Mouse (Mus musculus) urinary bladder, adult 18-20 months (tissue): ENCODE data around the gene Ifnl3.

ENCODE experiments used
- DNase-seq, 2 experiments: peaks; one replicate each; pipeline ENCODE4 v3.0.0; 2022; ENCODE audit warnings: low spot score in 2 of 2, mixed read lengths in 2 of 2

Ifnl3 gene

DNA sequence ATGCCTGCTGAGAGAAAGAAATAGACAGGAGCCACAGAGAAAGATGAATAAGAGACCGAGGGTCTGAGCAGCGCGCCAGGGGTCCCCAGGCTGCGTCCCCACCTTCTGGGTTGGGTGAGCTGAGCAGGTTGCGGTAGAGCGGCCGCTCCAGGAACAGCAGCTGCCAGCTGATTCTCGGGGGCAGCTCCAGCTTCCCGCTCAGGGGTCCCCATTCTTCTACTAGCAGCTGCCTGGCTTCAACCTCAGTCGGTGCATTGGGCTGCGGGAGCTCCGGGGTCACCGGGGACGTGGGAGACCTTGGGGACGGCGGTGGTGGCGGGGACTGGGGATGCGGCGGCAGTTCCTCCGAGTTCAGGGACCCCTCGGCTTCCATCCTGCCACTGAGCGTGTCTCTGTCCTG, 24.0 kb downstream of the Ifnl3 start:
- no peak for DNase-seq

DNA sequence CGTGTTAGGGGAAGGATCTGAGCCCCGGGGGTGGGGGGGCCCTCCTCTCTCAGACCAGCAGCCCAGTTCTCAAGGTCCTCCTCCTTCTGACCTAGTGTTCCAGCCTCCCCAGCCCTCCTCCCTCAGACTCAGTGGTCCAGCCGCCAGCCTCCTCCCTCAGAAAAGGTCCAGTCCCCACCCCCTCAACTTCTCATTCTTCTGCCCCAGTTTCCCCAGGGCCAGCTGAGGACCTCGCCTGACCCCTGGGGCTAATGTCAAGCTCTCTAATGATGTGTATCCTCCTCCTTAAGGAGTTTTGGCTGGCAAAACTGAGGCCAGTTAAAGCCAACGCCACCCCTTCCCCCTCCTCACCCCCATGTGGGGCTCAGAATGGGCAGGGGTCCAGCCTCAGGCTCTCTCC, 24.5 kb downstream of the Ifnl3 start, which contains the start of gene Nccrp1:
Gene Nccrp1, minus strand, starts transcription at position 101 of the 400 bp plus-strand sequence.
- DNase-seq, result no peak

DNA sequence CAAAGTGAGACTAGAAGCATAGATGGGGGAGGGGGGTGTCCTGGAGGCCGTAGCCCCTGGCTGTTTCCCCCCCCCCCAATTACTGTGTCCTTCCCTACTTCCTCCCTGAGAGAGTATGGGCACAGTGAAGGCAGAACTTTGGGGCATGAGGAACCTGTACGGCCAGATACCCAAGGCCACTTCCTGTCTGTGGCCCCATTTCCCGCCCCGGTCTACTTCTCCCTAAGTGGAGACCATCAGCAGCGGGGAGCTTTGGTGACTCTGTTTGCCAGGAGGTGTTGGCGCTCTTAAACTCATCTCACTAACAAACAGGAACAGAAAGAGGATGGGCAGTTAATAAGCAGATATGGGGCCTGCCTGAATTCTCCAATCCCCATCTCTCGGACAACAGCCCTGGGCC, 25.0 kb downstream of the Ifnl3 start:
- no peak for DNase-seq

DNA sequence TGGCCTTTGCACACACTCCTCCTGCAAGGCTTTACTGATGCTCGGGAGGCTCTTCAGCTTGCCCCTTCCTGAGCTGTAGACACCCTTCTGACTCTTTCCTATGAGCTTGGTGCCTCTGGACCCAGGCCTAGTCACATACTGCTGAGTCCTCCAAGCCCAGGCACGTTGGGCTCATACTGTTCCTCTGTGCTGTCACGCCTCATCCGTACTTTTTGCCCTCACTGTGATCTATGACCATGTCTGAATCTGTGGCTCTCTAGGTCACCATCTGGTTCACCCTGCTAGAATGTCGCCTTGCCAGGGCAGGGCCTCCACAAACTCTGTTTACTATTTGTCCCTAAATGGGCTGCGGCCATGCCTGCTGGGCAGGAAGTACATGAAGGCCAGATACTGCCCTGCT, 30.4 kb downstream of the Ifnl3 start:
- DNase-seq, result peak in 1 of 2 experiments; percentile 73

DNA sequence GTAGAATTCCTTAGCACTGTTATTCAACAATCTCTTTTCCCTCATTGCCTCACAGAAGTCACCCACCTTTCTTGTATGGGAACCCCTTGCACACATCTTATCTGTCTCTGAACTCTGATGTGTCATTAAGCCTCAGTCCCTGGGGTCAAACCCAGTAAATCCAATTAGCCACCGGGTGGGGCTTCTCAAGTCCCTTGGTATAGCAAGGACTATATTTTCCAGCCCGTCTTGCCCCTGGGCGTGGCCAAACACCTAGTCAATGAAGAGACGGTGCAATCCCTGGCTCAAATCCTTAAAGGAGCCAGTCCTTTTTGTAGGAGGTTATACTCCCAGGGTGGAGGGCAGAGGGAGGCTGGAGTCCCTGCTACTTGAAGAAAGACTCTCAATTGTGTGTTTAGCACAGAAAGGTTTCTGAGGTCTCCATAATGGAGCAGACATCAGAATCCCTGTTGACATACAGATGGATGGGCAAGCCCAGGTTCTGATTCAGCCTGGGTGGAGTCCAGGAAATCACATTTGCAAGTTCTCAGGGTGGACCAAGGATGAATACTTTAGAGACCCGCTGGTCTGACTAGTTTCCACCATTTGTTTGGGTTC, 33.4 kb downstream of the Ifnl3 start:
- no peak for DNase-seq

DNA sequence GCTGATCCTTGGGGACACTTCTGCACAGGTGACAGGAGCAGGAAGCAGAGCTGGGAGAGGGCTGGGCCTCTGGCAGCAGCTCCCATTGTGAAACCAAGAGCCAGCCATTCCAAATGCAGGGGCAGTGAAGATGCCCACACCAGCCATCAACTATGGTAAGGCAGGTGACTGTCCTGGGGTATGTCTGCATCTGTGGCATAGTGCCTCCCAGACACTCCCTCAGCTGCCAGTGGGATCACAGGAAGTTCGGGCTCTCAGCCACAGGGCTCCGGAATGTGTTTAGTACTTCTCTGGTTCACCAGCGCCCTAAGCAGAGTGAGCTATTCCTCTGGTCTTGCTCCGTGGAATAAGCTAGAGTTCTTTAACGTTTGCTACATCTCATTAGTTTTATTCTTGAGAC, 34.4 kb downstream of the Ifnl3 start:
- DNase-seq, result no peak

DNA sequence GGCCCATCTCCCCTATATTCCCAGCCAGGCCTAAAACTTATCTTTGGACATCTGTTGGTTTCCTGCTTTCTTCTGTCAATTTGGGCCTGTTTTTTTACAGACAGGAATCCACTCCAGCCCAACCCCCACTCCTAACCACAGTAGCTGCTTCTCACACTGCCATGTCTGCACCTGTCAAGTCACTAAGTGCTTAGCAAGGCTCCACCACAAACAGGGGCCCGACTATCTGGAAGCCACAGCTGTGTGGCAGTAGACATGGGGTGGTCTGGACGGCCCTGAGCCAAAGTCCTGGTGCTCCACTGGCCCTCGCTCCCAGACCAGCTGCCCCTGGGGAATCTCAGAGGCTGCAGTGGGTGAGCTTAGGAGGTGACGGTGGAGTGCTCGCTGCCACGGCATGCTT, 35.1 kb downstream of the Ifnl3 start:
- no peak for DNase-seq

DNA sequence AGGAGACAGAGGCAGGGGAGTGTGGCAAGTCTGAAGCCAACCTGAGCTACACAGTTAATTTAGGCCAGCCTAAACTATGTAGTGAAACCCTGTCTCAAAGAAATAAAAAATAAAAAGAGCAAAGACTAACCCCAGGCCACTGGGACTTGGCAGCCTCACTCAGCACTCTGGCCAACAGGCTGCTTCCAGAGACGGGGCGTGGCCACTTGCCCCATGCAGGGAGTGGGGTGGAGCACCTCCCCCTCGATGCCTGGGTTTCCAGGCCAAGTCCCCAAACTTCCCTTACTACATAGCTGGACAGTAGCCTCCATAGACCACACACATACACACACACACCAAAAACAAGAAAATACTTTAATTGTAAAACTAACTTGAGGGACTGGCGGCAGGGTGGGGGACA, 35.9 kb downstream of the Ifnl3 start:
- peak in 1 of 2 experiments; percentile 44 for DNase-seq

DNA sequence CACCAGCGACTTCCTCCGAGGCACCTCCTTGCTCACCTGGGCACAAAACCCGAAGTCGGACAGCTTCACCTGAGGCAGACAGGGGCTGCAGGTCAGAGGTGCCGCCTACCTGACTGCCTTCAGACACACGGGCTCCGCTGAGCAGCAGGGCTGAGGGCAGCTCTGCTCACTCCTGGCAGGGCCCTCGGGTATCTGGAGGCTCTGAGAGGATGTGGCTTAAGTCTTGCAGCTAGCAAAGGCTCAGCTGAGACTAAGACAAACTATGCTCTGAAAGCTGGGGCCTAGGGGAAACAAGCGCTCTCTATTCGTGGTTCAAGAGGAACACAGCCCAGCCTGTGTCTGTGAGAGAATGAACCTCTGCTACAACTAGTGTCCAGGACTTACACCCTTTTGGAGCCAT, 38.2 kb downstream of the Ifnl3 start:
- DNase-seq, result no peak

DNA sequence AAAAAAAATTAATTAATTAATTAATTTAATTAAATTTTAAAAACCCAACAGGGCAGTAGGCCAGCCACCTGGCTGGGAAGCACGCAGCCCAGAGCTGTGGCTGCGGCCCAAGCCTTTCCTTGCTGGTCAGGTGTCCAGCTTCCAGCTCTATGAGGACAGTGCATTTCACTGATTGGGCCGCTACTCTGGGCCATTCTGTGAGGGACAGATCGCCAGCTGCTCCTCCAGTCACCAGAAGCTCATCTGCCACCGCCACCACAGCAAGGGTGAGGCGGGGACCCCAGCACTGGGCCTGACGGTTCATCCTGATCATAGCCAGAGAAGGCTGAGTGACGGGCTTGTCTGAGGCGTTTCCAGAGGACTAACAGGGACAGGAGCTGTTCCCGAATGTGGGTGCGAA, 39.3 kb downstream of the Ifnl3 start:
- DNase-seq, result no peak

DNA sequence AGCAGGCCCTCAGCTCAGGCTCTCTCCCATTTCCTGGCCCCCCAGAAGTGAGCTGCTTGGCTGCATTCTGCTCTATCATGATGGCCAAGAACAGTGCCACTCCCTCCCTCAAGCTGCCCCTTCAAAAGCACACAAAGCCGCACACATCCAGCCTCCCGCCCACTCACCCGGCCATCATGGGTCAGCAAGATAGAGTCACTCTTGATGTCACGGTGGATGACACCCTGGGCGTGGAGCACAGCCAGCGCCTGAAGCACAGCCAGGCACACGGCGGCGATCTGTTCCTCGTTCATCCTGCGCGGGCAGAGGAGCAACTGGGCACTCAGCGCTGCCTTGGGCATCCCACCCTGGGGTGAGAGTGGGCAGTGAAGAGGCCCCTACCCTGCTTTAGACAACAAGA, 39.7 kb downstream of the Ifnl3 start:
- DNase-seq, result no peak

DNA sequence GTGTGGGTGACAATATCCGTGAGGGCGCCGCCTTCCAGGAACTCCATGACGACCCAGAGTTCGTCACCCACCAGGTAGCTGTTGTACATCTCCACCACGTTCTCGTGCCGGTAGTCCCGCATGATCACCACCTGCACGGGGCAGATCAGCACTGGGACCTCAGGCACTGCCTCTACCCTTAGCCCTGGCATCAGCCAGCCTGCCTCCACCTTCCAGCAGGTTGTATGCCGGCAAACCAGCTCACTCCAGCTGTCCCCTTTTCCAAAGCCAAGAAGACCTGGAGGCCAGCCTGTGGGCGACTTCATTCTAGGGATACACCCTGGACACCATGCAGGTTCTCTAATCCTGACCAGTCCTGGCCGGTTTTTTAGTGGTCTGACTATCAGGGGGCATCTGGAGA, 40.3 kb downstream of the Ifnl3 start:
- DNase-seq, result no peak

DNA sequence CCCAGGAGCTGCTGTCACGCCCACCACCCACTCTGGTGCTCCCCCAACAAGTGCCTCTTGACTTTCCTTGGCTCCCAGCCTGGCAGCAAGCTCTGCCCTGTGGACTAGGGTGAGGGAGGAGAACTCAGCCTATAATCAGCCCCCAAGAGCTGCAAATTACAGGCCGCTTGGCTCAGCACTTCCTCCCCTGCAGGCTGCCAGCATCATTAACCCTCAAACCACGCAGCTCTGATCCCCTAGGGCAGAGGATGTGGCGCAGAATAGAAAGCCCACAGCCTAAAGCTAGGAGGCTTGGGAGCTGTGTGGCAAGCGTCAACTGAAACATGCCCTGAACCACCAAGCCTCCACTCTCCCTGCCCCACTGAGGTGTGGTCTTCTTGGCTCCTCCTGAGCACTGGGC, 42.8 kb downstream of the Ifnl3 start:
- no peak for DNase-seq

DNA sequence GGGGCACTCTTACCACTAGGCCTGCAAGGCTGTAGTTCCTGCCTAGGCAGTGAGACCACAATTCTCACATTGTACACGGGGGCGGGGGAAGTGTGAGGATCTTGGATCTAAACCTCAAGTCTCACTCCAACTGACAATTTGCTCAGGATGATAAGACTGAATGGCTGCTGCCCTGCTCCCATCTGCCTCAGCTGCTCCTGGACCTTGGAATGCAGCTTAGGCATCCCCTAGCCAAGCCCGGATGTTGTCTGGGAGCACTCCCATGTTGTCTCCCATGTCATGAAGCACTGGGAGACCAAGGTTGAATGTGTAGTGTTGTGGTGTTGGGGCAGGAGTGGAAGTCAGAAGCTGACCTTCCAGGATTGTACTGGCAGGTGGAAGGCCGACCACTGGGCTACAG, 44.9 kb downstream of the Ifnl3 start:
- no peak for DNase-seq

DNA sequence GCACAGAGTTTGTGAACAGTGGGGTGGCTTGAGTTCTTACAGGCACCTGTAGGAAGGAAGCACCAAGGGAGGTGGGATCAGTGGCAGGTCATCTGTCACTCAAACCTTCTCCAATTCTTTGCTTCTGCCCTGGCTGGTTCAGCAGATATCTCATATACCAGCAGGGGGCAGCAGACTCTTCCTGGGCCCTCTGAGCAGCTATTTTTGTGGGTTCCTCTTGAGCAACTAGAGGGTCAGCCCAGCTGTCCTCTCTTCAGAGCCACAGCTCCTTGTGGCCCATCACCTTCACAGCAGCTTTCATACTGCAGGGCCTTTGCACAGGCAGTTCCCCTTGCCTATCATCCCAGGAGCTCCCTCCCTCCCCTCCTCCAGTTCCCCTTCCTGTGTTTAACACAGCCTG, 45.6 kb downstream of the Ifnl3 start:
- DNase-seq, result peak in 1 of 2 experiments; percentile 37

DNA sequence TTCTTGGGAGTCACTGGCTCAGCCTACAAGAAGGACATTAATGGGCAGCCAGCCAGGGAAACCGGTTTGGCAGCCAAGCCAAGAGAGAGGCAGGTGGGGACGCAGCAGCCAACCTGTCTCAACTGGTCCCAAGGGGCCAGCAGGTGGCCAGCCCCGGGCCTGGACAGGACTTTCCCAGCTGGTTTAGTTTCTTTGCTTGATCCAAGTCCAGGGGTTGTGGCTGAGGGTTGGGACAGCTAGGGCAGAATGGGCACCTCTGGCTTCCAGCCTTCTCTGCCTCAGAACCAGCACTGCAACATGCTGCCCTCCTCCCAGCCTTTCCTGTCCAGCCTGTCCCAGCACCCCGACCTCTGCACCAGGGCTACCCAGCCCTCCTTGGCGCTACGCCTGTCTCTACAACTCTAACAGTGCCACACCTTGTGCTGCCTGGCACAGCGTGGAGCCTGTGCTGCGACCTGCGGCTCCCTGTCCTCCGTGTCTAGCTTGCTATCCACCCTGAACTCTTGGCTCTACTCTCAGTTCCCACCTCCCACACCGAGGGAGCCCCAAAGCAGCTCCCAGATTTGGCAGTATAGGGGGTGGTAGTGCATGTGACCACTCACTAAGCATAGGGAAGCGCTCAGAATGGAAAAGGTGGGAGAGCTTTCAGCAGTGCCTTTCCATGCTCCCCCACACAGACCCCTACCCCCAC, 47.8 kb downstream of the Ifnl3 start:
- DNase-seq, result peak; percentile 94 to 98

DNA sequence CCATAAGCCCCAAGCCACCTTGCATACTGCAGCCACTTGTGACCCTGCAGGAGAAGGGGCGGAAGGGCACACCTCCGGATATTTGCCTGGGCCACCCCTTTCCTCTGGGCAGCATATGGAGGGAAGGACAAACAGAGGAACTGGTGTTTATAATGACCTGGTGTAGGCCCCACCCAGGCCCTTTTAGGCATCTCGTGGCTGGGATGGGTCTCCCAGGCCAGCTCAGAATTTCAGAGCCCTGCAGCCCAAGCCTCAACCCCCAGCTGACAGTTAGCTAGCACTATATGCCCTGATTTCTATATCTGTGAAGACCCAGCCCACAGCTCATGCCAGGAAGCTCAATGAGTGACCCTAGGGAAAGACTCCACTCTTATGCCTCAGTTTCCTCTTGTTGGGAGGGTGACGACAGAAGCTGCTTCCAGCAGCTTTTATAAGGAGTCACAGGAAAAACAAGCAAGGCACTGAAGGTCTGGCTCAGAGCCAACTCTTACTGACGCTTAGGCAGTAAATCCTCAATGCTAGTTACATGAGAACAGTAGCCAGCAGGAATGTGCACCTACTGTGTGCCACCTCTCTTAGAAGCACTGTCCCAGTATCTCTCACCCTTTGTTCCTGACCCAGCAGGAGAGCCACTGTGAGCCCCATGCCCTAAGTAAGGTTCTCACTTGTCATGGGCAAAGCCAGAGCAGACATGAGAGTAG, 48.5 kb downstream of the Ifnl3 start:
- peak in 1 of 2 experiments; percentile 38 for DNase-seq

DNA sequence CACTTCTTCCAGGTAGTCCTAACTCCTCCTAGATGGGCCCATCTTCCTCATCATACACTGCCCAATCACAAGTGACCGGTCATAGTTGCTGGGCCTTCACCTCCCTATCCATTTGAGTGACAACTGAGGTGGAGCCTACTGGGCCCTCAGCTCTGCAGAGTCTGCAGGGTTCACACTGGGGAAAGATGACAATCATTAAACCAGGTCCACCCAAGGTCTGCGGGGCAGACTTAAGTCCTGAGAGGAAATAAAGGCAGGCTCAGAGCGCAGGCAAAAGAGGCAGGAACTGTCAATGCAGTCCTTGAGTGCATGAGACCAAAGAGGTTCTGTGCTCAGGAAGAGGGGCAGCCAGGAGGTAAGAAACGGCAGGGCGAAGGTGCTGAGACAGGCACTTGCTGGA, 50.1 kb downstream of the Ifnl3 start:
- no peak for DNase-seq

DNA sequence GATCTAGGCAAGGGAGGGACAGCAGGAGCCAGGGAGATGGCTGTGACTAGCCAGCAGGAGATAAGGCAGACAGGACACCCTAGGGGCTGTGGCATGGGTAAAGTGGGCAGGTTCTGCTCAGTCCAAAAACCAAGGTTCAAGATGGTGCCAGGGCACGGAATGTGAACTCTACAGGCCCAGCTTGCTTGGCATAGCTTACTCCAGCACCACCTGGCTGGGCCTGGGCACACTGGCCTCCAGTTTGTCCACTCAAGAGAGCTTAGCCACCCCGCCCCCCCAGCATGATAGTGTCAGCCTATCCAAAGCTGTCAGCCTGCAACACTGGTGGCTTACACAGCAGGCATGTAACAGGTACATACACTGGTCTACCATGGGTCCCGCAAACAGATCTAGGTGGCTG, 50.6 kb downstream of the Ifnl3 start:
- DNase-seq, result no peak
